Mouse (Mus musculus) adrenal gland, postnatal 25 days (tissue): Measurements from ENCODE around the gene Tmod2. TPM values are rescaled to one million over a fixed set of nuclear protein-coding genes. Genes with fewer than 3 reads are reported as not detected.
"Not testable (repeated sequence)": the region's sequence is repeated elsewhere in the genome, so short reads cannot be mapped to it uniquely, and the experiment has no call there.

ENCODE experiments used
- DNase-seq: peaks from one replicate; pipeline ENCODE4 v3.0.0; 2021; ENCODE audit warnings: mixed read lengths
- long read RNA-seq: library from polyadenylated mRNA; stranded (forward); transcript quantifications from one replicate; pipeline ENCODE4 v2.0.0, GENCODE M21; 2021
- total RNA-seq: library from RNA; stranded (reverse); gene quantifications from 2 replicates; pipeline ENCODE4 v1.2.3, GENCODE M21; 2021

Gene Tmod2
- total RNA-seq, result 8.2 and 13.4 TPM in 2 replicates
- long read RNA-seq, partial matches to known transcripts, result 0 of 1 reads
- long read RNA-seq, other reads (novel, unspliced or antisense), result 1 of 1 reads

DNA sequence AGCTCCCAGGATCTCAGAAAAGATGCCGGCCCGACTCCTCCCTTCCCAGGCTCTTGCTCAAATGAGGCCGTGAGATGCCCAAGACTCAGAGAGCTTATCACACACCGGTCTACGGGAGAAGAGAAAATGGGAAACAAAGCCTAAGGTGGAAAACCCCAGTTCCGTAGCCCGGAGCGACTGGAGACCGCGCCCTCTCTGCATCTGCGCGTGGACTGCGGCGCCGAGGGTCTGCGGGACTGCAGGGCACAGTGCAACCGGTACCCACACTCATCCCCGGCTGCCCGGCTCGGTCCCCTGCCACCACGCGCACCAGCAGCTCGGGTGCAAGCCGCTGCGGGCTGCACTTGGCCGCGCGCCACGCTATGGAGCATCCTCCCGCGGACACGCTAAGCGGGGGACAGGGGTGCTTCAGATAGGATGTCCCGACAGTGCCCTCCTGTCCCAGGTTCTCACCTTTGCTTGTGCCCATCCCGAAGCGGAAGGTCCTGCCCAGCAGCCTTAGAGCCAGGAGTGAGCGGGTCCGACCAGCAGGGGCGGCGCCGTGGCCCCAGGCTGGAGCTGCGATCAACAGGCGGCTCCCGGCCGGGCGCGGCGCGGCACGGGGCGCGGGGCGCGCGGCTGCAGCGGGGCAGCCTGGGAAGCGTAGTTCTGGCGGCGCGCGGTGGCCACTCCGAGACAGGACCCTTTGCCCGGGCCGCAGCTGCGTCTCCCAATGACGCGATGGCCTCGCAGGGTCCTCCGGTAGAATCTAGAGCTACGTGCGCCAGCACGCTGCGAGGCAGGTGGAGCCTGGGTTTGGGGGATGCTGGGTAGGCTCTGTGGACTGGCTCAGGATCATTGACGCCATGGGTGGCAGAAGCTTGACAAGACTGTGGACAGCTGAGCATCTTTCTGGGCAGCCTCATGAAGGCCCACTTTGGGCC, at the start of gene Tmod2:
Tmod2 (minus strand) TSS at position 755 of the 923 bp plus-strand sequence.
- DNase-seq, result peak; percentile 55

DNA sequence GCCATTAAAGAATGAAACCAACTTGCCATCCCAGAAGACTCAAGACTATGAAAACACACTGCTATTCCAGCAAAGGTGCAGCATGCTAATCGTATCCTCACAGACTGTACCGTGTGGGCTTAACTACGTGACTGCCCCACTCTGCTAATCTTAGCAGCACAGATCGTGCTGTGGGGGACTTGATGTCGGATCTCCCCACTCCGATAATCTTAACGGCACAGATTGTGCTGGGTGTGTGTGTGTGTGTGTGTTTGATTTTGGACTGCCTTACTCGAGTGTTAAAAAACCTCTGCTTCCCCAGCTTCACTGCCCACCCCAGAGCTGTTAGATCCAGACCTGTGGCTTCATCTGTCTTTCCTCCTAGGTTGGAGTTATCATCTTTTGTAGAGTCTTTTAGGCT, 49.8 kb upstream of the Tmod2 start:
- DNase-seq, result no peak

DNA sequence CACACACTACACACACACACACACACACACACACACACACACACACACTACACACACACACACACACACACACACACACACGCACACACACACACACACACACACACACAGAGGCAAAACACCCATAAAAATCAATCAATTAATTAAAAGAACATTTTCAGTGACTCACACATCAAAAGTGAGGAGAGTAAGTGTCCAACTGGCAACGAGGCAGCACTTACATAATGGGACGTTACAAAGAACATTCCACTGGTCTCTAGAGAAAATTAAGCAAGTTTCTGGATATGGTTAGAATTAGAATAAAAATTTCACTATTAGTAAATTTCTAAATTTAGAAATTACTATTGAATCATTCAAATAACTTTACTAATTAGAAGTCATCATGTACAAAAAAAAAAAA, 45.3 kb upstream of the Tmod2 start:
- not testable (repeated sequence) for DNase-seq

DNA sequence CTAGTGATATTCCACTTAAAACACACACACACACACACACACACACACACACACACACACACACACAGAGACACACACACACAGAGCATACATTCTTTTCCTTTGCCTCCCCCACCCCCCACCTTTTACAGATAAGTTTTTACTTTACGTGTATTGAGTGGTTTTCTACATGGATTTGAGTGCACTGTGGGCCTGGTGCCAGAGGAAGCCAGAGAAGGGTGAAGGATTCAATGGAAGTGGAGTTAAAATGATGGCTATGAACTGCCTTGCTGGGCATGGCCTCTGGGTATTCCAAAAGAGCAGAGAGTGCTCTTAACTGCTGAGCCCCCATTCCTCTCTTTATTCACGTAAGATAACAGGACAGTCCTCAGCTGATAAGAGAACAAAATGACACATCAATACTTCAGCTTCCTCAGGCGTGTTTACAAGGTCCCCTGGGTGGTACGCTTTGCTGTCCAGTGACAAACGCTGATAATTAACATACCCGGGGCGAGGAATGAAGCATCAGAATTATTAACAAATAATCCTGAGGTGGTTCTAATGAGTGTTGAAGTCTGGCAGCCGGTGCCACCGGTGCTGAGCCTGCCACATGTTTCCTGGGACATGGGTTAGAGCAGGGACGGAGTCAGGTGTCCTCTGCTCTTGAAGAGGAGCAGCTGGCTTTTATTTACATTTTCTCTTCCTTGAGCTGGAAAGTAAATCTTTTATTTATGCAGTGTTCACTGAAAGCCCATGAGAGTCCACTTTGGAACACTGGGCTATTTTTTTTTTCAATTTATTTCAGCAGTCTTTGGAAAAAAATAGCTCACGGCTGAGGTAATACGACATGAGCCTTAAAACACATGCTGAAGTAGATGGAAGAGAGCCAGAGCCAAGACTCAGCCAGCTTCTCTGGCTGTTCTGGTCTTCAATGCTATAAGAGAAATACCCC, 43.1 kb upstream of the Tmod2 start:
- DNase-seq, result no peak

DNA sequence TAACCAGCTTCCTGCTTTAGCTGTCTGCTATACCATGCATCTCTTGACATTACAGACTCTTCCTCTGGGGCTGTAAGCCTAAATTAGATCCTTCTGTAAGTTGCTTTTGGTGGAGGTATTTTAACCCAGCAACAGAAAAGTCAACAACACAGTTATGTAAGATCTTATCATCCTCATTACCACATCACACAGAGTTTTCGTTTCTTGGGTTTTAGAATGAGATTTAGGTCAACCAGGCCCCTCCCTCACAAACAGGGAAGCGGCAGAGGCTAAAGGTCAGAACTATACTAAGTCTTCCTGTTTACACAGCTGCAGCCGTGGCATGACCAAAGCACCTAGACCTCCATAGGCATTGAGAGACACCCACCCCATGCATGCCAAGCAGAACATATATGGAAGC, 34.3 kb upstream of the Tmod2 start:
- DNase-seq, result no peak

DNA sequence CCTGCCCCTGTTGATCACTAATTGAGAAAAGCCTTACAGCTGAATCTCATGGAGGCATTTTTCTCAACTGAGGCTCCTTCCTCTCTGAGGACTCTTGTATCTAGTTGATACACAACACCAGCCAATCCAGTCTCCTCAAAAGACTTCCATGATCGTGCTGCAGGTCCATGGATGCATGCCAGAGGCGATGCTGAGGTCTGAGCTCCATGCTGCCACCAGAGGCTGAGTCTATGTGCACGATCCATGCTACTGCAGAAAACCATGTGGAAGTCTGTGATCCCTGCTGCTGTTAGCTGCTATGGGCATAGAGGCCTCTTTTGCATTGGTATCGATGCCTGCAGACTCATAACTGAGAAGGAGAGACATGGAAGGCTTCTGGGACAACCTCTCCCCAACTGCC, 23.1 kb upstream of the Tmod2 start:
- DNase-seq, result no peak

DNA sequence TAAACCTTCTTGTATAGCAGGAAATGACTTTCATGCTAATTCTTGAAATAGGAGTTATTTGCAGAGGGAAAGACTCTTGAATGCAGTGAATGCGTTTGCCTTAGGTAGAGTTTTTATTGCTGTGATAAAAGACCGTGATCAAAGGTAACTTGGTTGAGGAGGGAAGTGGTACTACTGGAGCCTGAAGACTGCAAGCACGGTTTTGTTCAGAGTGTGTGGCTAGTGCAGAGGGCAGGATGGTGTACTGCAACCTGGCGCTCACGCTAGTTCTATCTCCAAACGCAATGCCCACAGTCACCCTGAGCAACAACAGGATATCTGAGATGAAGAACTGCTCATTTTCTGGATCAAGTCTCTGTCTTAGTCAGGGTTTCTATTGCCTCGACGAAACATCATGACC, 22.5 kb upstream of the Tmod2 start:
- no peak for DNase-seq

DNA sequence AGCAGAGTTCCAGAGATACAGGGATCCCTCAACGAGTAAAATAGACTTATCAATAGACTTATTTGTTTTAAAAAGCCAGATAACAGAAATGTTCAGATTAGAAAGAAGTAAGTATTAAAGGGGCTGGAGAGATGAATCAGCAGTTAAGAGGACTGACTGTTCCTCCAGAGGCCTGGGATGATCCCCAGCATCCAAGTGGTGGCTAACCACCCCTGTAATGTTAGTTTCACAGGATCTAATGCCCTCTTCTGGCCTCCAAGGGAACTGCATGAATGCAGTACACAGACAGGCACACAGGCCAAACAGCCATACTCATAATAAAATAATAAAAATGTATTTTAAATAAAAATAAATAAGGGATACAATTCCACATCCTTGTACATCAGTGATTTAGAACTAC, 21.8 kb upstream of the Tmod2 start:
- peak; percentile 25 for DNase-seq

DNA sequence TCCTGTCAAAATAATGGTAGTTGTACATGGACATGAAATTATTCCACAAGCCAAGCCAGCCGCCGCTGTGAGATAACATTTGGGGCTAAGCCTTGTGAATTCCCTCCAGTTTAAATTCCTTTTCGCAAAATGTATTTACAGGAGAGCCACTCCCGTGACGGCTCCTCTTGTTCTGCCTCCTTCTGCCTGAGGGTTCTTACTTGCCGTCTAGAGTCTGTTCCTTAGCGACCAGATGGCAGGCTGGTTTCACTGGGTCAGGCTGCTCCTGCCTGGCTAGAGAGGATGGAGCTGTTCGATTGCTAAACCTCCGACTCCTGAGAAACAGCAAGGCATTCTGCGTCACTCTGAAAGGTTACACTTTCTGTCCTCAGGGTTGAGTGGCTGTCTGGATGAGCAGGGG, 21.0 kb upstream of the Tmod2 start:
- no peak for DNase-seq

DNA sequence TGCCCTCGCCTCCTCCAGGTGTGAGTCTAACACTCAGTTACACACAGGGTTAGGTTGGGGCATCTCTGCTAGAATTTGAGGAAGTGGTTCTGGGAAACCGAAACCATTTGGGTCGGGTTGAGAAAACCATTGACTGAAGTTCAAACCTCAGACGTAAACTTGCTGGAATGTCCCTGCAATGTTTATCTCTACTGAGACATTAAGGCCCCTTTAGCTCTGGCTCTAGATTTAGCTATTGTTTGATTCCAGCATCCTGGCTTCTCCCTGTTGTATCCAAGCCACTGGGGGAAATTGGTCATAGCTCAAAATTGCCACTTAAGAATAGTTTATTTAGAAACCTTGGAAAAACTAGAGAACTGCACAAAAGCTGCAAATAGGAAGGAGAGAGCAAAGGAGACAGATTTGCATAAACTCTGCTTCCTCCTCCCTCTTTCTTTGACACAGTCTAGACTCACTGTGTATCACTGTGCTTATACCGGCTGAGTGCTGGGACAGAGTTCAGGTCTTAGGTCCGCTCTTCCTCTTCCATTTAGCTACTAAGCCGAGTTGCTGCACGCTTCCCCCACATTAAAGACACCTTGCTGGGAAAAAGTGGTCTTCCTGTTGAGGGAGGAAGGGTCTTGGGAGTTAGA, 19.8 kb upstream of the Tmod2 start:
- DNase-seq, result no peak

DNA sequence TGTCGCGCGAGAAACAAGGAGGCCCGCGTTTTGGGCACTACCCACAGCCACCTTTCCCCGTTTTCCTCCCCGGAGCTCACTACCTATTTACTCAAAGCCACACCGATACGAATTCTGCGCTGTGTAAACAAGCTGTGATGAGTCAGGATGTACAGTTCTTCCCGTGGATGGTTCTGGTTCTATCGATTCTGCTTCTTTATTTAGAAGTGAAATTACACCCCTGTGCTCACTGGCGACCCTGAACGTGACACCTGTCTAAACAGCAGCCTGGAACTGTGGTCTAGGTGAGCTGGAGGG, 15.1 kb upstream of the Tmod2 start:
- no peak for DNase-seq

DNA sequence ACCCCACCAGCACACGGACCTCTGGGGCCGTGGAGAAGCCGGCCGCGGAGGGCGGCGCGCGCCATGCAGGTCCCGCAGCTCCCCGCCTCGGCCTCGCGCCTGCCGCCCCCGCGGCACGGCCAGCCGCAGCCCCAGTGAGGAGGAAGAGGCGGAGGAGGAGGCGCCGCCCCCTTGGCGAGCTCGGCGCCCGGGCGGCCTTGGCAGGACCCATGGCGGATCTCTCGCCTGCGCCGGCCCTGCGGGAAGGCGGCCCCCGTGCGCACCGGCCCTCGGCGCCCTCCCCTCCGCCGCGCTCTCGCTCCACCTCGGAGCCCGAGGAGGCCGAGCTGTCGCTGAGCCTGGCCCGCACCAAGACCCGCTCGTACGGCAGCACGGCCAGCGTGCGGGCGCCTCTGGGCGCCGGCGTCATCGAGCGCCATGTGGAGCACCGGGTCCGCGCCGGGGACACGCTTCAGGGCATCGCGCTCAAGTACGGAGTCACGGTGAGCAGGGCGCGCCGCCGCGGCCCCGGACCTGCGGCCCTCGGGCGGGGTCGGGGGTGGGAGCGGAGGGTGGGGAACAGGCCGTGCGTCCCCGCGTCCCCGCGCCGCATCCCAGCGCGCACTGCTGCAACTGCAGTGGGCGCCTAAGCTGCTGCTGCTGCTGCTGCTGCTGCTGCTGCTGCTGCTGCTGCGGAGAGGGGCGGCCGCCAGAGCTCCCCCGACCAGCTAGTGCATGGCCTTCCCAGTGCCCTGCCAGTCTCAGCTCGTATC, 14.6 kb upstream of the Tmod2 start, which contains the start of gene Lysmd2:
Lysmd2 (plus strand) TSS at position 186 of the 752 bp plus-strand sequence.
- DNase-seq, result peak; percentile 87

DNA sequence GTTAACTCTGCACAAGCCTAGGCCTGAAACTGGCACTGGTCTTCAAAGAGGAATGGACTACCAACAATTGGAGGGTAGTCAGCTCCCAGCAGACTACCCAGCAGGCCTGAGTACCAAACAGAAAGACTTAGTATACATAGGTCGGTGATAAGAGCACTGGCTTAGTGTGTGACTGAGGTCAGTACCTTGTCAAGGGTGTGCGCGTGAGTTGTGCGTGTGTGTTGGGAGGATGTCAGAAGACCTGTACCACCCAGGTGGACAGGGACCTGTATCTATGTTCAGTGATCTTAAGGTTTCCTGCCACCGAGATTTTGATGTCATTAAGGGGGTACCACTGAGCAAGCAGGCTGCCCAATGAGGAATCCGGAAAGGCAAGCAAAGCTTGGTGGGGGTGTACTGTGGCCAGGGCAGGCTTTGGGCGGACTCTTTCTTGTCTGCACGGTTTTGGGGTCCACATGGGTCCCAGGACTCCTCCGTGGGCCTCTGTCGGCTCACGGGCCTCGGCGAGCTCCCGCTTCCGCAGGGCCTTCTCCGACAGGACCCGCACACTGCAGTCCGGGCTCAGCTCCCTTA, 13.9 kb upstream of the Tmod2 start:
- no peak for DNase-seq

DNA sequence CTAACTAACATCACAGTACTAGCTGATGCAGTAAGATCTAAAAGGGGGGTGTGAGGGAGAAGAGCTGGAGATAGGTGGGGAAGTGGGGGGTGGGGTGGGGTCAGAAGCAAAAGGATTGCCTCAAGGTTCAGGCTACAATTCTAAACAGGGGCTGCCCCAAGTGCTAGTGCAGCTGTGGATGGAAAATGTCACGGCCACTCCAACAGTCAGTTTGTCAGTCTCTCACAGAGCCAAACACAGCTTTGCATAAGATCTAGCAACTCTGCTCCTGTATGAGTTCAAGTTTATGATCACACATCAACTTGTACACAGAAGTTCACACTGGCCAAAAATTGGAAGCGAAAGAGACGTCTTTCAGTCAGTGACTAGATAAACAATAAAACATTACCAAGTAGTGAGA, 10.3 kb upstream of the Tmod2 start:
- DNase-seq, result no peak

DNA sequence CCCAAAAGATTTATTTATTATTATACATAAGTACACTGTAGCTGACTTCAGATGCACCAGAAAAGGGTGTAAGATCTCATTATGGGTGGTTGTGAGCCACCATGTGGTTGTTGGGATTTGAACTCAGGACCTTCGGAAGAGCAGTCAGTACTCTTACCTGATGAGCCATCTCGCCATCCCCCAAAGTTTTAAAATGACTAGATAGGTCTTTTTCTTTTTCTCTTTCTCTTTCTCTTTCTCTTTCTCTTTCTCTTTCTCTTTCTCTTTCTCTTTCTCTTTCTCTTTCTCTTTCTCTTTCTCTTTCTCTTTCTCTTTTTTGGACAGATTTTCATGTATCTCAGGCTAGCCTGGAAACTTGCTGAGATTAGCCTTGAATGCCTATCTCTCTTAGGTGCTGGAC, 8.6 kb upstream of the Tmod2 start:
- DNase-seq, result not testable (repeated sequence)

DNA sequence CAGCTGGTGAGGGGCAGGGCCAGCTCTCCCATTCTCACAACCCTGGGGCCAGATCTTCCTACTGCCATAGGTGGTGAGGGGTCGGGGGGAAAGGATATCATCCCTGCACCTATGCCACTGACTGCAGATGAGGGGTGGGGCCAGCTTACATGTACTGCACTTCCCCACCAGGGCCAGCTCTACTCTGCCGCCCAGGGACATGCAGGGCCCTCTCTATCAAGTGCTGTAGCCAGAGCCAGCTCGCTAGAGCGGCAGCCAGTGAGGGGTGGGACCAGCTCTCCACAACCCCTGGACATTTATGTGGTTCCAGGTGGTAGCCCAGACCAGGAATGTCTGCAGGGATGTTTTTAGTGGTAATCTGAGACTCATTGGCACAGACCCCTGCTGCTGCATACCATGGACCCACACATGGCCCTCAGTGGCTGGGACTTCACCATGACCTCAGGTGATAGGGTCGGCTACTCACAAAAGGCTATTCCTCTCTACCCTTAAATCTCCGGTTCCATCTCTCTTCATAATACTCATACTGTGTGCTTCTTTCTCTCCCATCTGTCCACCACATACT, 7.8 kb upstream of the Tmod2 start:
- no peak for DNase-seq

DNA sequence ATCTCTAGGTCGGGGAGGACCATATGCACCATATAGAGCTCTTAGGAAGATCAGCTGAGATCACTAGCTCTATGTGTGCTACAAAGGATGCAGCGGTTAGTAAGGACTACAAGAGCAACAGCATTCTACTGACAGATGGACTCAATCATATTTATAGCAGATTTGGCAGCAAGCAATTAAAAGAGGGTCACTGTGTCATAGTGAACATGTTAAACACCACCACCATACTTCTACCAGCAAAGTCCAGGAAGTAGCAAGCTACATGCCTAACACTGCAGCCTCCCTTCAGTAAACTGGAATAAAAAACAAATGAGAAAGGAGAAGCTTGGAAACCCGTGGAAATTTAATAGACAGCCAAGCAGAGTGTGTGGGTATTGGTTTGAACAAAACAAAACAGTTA, 5.4 kb upstream of the Tmod2 start:
- DNase-seq, result no peak

DNA sequence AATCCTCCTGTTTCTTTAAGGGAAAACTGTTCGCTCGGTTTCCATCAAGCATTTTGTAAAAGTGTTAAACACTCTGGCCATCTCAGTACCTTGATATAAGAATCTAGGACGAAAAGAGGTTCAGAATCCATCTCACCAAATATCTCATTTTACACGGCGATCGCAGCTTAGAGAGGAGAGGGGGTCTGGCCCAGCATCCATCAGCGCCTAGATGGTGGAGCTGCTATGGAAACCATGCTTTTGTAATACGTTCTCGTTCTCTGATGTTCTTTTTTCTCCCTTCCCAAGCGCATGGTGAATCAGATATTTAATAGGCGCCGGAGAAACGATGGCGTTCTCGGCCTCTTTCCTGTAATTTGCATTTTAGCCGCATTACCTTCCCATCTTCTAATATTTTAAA, 1.2 kb downstream of the Tmod2 start:
- DNase-seq, result no peak

DNA sequence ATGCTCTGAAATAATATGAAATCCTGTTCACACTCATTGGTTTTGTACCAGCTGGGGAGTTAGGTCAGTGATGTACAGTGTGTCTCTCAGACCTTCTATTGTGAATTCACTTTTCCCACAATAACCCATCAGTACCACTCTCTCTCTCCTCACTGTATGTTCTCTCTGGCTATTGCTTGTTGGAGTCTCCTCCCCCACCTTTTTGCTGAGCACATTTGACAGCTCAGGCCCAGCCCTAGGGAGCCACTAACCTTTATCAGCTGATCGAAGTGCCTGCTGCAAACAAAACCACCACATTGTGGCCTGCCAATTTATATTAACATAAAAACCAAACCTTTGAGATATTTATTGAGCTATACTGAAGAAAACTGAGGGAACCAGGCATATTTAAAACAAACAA, 1.6 kb downstream of the Tmod2 start:
- no peak for DNase-seq

DNA sequence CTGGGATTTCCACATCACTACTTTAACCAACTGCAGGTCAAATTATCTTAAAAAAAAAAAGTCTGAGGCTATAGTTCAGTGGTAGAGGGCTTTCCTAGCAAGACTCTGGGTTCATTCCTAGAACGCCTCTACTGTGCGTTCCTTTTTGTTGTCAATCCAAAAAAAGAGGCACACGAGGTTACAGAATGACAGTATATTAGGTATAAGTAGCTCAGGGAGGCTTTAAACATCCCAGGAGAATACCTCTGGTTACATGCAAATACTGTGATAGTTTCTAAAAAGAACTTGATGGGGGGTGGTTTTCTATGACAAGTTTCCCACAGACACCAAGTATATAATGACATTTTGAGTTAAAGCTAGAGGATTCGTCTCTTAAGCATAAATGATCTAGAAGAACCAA, 3.6 kb downstream of the Tmod2 start:
- no peak for DNase-seq

DNA sequence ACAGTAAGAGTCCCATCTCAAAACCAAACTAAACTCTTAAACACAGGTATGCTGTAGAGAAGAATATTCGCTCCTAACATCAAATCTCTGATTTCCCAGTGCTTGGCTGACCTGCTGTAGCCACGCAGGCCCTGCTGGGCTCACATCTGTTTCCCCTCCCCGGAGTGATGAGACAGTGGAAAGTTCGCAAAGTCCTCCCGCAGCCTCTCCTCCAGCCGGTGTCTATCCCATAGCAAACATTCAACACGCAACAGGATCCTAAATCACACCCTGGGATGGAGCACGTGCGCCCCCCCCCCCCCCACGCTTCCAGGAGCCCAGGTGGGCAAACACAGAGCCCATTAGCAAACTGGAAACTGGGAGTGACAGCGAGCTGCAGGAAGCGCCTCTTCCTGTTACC, 9.6 kb downstream of the Tmod2 start:
- DNase-seq, result no peak
